Mouse (Mus musculus): ENCODE data around the gene Tmem182.
A peak's percentile ranks its signal among the peaks of the same experiment; 100 is the strongest.

Tmem182 gene

DNA sequence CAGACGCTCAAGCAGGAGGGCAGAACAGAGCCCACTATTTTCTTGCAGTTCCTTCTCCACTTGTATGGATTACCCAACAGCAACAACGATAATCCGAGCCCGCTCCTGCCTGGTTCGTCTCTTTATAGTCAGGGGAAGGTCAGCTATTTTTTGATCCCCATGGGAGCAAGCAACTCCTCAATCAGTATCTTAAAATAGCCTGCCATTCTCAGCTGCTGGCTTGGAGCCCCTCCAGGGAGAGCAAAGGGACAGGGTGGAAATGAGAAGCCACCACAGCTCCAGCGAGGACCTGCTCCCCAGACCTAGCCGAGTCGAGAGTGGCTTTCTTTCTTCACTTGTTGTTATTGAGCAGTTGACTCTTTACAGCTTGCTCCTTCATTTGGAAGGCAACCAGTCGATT is at the start of gene Tmem182:
Tmem182 (plus strand) TSS at position 251 of the 400 bp plus-strand sequence.
- DNase-seq (ENCODE audit: low spot score) = no peak

DNA sequence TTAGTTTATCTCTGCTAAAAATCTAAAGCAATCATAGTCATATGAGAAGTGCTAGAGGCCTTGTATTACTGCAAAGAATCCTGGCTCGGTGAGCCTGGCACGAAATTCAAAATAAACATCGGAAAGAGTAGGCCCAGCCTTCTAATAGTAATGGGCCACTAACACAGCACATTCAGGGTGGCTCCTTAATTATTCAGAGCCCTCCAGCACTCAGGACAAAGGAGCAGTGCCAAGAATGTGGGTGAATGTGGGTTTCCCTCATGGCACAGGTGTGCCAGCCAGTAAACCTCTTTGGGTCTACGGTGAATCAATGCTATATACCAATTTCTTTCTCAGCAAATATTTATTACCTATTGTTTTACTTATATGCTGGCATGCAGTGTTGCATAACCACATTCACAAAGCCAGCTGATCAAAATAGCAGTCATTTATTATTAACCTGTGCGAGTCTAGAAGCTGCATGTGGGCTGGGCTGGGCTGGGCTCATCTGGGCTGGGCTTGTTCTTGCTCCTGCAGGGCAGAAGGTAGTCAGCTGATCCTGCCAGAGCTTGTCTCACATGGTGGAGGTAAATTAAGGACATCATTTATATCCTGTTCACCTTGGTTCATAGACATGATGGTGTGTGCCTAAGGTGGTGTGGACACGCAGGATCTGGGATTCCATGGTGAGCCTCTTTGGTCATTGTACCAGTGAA is 45.5 kb upstream of the Tmem182 start:
- no peak for DNase-seq (ENCODE audit: low spot score)

DNA sequence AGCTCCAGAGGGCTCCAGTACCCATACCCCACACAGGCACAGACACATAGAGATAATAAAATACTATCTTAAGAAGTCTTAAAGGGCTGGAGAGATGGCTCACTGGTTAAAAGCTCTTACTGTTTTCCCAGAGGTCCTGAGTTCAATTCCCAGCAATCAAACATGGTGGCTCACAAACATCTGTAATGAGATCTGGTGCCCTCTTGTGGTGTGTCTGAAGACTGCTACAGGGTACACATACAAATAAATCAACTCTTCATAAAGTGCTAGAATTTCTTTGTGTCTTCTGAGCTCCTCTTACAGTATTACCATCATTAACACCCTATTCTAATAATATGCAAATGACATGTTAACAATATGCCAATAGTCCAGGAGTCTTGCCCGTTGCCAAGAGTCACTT is 41.4 kb upstream of the Tmem182 start:
- no peak for DNase-seq (ENCODE audit: low spot score)

DNA sequence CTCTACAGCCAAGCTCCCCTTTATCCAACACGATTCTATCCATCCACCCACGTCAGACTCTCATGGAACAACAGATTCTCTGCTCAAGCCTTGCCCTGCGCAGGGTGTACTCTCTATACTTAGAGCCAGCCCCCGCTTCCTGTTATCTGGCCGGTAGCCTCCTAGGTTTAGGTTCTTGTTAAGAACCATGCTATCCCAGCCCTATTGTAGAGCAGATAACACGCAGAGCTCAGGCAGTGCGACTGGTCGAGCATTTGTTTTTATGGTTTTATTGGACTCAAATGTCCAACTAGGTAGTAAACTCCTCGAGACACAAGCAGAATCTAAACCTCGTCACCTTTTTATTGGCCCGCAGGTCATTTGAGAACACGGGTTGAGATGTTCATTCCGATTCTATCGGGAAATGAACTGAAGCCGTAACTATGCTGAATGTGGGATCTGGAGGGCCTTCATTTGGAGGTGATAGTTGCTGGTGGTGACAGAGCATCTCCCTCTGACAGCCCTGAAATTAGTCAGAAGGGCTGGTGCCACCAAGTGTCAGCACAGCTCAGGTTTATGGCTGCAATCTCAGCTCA is 40.6 kb upstream of the Tmem182 start:
- DNase-seq (ENCODE audit: low spot score) = no peak

DNA sequence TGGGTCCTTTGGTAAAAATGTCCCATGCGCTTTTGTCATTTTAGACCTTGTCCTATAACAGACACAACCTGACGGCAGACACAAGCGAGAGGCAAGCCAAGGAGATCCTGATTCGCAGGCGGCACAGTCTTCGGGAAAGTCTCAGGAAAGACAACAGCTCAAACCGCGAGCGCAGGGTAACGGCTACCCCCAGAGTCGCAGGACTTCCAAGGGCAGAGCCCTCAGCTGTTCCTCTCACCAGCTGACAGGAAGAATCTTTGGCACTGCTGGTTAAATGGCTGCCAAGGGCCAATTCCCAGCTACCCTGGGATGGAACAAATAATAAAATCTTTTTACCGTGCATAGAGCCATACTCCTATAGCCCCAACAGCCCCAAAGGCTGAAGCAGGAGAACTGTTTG is 39.9 kb upstream of the Tmem182 start:
- DNase-seq (ENCODE audit: low spot score) = no peak

GRCm38 (mm10) chr1:40767588-40767987 is 37.8 kb upstream of the Tmem182 start:
- no peak for DNase-seq (ENCODE audit: low spot score)

DNA sequence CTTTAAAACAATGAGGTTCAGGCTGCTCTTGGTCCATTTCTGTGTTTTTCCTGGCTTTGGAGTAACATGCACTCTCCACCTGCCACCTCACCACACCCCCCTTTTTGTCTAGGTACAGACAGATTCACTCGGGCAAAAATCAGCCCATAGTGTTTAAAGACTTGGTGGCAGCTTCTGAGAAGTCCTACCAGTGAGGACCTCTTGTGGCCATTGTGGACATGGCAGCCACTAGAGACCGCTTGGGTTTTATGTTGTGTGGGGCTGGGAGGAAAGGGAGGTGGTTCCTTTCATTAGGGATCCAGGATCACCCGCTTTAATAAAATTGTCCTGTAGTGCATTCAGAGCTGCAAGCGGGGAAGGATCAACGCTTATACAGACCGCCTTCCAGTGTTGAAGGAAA is 36.8 kb upstream of the Tmem182 start:
- no peak for DNase-seq (ENCODE audit: low spot score)

- DNase-seq (ENCODE audit: low spot score) = no peak
Measured at GRCm38 (mm10) chr1:40769331-40769894, 36.0 kb upstream of the Tmem182 start.

- no peak for DNase-seq (ENCODE audit: low spot score)
Measured at GRCm38 (mm10) chr1:40771196-40771970, 34.0 kb upstream of the Tmem182 start.

DNA sequence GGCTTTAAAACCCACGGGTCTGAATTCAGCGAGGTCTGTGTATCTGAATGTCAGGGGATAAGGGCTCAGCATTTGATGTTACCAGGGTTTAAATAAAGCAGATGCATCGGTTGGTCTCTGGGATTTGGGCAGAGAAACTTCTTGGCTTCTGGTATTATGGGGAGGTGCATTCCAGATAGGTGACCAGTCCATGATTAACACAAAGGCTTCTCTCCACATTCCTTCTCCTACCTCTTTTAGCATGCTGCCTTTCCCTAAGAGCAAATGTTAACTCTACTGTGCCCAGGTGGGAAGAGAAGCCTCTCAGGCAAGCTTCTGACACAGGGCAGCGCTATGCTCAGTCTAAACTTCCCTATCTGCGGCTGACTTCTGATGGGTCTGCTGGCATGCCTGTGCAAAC is 32.2 kb upstream of the Tmem182 start:
- no peak for DNase-seq (ENCODE audit: low spot score)

DNA sequence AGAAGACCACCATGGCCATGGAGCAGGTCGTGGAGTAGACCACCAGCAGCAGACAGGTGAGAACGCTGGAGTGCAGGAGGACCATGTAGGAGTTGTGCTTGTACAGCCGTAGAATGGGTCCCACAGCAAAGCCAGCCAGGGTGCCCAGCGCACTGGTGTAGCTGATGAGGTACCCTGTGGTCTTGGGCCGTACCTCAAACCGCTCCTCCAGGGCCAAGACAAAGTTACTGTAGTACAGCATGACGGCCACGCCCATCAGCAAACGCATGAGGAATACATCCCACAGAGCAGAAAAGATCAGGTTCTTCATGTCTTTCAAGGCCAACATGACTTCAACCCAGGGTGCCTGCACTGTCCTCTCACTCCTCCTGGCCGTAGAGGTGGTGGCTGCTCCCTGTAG is 31.4 kb upstream of the Tmem182 start:
- no peak for DNase-seq (ENCODE audit: low spot score)

GRCm38 (mm10) chr1:40776102-40776501 is 29.3 kb upstream of the Tmem182 start:
- no peak for DNase-seq (ENCODE audit: low spot score)

GRCm38 (mm10) chr1:40776763-40777162 is 28.6 kb upstream of the Tmem182 start:
- DNase-seq (ENCODE audit: low spot score) = no peak

- DNase-seq (ENCODE audit: low spot score) = no peak
Measured at GRCm38 (mm10) chr1:40783450-40783849, 22.0 kb upstream of the Tmem182 start.

DNA sequence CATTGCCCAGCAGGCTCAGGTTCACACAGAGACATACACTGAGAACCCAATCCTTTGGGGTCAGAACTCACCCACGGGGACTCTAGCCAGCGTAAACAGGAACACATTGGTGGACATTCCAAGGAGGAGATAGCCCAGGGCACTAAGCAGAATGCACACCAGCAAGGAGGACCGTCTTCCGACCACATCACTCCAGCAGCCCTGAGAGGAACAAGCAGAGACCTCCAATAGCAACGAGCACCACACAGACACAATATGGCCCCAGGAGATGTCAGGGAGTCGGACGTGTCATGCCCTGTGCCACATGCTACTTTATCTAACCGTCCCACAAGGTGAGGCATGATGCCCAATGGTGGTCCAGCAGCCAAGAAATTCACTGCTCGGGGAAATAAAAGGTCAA is 21.1 kb upstream of the Tmem182 start:
- no peak for DNase-seq (ENCODE audit: low spot score)

GRCm38 (mm10) chr1:40785876-40786445 is 19.4 kb upstream of the Tmem182 start:
- DNase-seq (ENCODE audit: low spot score) = no peak

DNA sequence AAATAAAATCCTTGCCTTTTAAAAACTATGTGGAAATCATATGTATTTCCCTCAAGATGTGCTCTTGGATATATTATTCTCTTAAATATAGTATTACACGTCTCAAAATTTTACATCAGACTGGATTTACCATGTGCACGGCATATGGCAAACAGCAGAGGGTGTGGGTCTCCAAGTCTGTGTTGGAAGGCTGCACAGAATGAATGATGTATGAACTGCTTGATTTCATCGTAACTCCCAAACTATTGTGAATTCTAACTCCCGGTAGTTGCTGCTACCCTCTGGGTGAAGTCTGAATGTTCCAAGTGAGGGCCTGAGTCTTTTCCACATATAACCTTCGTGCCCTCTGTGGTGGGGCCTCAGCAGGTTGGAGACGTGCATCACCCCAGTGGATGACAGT is 16.4 kb upstream of the Tmem182 start:
- DNase-seq (ENCODE audit: low spot score) = no peak

DNA sequence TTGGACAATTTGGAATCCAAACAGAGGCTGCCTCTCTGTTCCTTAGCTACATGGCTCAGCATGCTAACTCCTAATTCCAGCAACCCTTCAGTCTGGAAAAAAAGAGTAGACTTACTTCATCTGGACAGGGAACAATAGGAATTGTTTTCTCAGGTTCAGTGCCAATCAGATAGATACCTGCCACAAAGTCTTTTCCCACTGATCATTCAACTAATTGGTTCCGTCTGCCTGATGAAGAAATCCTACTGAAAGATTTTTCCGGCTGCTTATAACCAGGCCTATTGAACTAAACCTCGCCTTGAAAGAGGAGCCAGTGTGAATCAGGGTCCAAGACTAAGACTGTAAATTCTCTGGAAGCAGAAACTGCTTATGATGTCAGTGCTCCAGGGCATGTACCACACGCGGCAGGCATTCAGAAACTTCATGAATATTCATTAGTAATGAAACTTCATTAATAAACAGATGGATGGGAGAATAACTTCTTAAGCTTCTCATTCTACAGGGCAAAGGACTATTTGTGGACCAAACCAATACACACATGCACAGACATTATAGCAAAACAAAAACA is 15.7 kb upstream of the Tmem182 start:
- no peak for DNase-seq (ENCODE audit: low spot score)

- peak; percentile 86 for DNase-seq (ENCODE audit: low spot score)
Measured at GRCm38 (mm10) chr1:40790324-40791141, 14.9 kb upstream of the Tmem182 start, which contains the start of gene Mfsd9. Mfsd9 (minus strand) TSS chr1:40790687.

DNA sequence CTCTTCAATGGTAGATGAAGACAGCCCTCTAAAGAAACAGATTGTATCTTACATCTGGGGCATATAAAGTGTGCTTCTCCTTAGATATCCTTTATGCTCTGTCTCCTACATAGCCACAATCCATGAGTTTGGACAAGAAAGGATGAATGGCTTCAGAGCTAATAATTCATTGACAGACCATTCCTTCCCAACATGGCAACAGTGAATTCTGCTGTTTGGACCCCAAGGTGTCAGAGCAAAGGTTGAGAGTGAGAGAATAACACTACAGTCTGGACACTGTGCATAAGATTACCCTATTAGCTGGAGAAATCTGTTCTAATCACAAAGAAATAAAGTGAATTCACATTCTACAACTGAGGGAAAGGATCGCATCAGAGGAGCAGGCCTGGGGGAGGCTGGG is 9.9 kb upstream of the Tmem182 start:
- no peak for DNase-seq (ENCODE audit: low spot score)

DNA sequence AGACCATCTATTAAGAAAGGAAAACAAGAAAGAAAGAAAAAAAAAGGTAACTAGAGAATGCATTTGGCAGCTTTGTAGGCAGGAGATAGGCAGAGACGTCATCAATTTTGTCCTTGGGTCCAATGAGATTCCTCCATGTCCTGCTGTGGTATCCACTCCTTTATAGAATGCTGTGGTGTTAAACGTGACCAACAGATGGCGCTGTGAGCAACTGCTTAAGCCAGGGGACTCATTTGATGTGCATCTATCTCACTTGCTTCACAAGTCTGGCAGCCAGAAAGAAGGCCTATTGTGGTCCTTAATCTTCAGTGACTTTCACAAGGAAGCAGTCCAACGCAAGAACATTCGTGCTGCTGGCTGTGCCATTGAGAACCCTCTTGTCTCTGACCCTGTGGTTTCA is 8.1 kb upstream of the Tmem182 start:
- no peak for DNase-seq (ENCODE audit: low spot score)
